Mouse (Mus musculus): ENCODE measurements around the gene Tnfrsf14. TPM values are rescaled to one million over a fixed set of nuclear protein-coding genes. Genes with fewer than 3 reads are reported as not detected.

Gene Tnfrsf14
- polyA plus RNA-seq, 1 experiment: 135 TPM

DNA sequence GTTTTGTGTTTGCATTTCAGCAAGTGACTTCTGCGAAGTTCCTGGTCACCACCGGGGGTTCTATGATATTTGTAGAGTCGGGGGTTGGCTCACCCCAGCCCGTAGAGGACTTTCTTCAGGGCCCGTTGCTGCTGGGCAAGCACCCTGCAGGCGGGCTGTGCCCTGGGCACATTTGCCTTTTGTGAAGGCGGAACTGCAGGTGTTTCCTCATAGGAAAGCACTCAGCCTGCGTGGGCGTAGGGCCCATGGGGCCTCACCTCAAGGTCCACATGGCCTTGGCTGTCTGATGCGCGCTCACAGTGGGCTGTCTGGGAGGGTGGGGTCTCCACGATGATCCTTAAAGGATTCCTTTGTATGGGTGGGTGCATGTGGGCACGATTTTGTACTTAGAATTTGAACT lies 33.5 kb upstream of the Tnfrsf14 start:
- H3K4me1 ChIP-seq (ENCODE audit: control insufficient read depth, insufficient read depth, low read length): peaks cover 12% of the 10 kb centered on the region
- no peak overlapping the region for H3K27ac ChIP-seq (ENCODE audit: insufficient read depth, low read depth, low read length)
- H3K4me3 ChIP-seq (ENCODE audit: insufficient read depth, low read length): no peak overlapping the region
- TF ChIP-seq POLR2A (IDR thresholded peaks at IDR 0.05; ENCODE audit: borderline replicate concordance, low read depth, low read length): no peak

GRCm38 (mm10) chr4:154961226-154961738 lies 32.9 kb upstream of the Tnfrsf14 start:
- TF ChIP-seq CTCF (IDR thresholded peaks at IDR 0.05; ENCODE audit: low read depth, low read length) (no peak), POLR2A (IDR thresholded peaks at IDR 0.05; ENCODE audit: borderline replicate concordance, low read depth, low read length) (no peak)
- Histone ChIP-seq H3K4me1 (ENCODE audit: control insufficient read depth, insufficient read depth, low read length) (peaks cover 12% of the 10 kb centered on the region), H3K27ac (ENCODE audit: insufficient read depth, low read depth, low read length) (no peak overlapping the region), H3K4me3 (ENCODE audit: insufficient read depth, low read length) (peak overlapping the region; percentile 43)

DNA sequence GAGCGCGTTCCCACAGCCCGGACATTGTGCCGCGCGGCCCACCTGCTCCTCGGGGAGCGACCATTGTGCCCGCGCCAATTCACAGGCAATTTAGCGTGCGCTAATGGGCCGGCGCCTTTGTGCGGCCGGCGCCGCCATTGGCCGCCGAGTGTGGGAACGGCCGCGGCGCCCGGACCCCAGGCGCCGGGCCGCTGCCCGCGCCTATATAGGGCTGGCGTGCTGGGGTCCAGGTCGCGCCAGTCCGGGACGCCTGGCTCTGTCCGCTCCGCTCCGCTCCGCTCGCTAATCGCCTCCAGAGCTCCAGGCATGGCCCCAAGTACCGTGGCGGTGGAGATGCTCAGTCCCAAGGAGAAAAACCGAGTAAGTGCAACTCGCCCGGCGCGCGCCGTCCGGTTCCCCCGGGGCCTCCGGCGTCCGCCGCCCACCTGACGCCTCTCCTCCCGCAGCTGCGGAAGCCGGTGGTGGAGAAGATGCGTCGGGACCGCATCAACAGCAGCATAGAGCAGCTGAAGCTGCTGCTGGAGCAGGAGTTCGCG lies 32.4 kb upstream of the Tnfrsf14 start, which contains the start of gene Hes5:
Gene Hes5 (plus strand): TSS at position 234 of the 536 bp plus-strand sequence.
- TF ChIP-seq CTCF (IDR thresholded peaks at IDR 0.05; ENCODE audit: low read depth, low read length): no peak
- no peak for TF ChIP-seq POLR2A (IDR thresholded peaks at IDR 0.05; ENCODE audit: borderline replicate concordance, low read depth, low read length)
- peak within 1 kb of the TSS; percentile 43 for H3K4me3 ChIP-seq (ENCODE audit: insufficient read depth, low read length)
- H3K27ac ChIP-seq (ENCODE audit: insufficient read depth, low read depth, low read length): no peak within 1 kb of the TSS
- H3K4me1 ChIP-seq (ENCODE audit: control insufficient read depth, insufficient read depth, low read length): peaks cover 7% of the 10 kb centered on the region

GRCm38 (mm10) chr4:154960021-154960689 lies 31.8 kb upstream of the Tnfrsf14 start:
- H3K27ac ChIP-seq (ENCODE audit: insufficient read depth, low read depth, low read length): no peak overlapping the region
- H3K4me3 ChIP-seq (ENCODE audit: insufficient read depth, low read length): peak overlapping the region; percentile 43; the same call in 1 of the 2 replicates
- peaks cover 1% of the 10 kb centered on the region; the same call in 1 of the 2 replicates for H3K4me1 ChIP-seq (ENCODE audit: control insufficient read depth, insufficient read depth, low read length)
- TF ChIP-seq CTCF (IDR thresholded peaks at IDR 0.05; ENCODE audit: low read depth, low read length) (no peak), POLR2A (IDR thresholded peaks at IDR 0.05; ENCODE audit: borderline replicate concordance, low read depth, low read length) (no peak)

- Histone ChIP-seq H3K4me3 (ENCODE audit: insufficient read depth, low read length) (no peak overlapping the region), H3K4me1 (ENCODE audit: control insufficient read depth, insufficient read depth, low read length) (no peaks in the 10 kb centered on the region), H3K27ac (ENCODE audit: insufficient read depth, low read depth, low read length) (no peak overlapping the region)
- TF ChIP-seq POLR2A (IDR thresholded peaks at IDR 0.05; ENCODE audit: borderline replicate concordance, low read depth, low read length) (no peak), CTCF (IDR thresholded peaks at IDR 0.05; ENCODE audit: low read depth, low read length) (no peak)
These were observed 30.3 kb upstream of the Tnfrsf14 start for GRCm38 (mm10) chr4:154958621-154959020.

- H3K4me1 ChIP-seq (ENCODE audit: control insufficient read depth, insufficient read depth, low read length): no peaks in the 10 kb centered on the region
- no peak for TF ChIP-seq POLR2A (IDR thresholded peaks at IDR 0.05; ENCODE audit: borderline replicate concordance, low read depth, low read length)
- no peak for TF ChIP-seq CTCF (IDR thresholded peaks at IDR 0.05; ENCODE audit: low read depth, low read length)
- H3K4me3 ChIP-seq (ENCODE audit: insufficient read depth, low read length): no peak overlapping the region
- H3K27ac ChIP-seq (ENCODE audit: insufficient read depth, low read depth, low read length): no peak overlapping the region
These were observed 29.8 kb upstream of the Tnfrsf14 start for GRCm38 (mm10) chr4:154958171-154958570.

DNA sequence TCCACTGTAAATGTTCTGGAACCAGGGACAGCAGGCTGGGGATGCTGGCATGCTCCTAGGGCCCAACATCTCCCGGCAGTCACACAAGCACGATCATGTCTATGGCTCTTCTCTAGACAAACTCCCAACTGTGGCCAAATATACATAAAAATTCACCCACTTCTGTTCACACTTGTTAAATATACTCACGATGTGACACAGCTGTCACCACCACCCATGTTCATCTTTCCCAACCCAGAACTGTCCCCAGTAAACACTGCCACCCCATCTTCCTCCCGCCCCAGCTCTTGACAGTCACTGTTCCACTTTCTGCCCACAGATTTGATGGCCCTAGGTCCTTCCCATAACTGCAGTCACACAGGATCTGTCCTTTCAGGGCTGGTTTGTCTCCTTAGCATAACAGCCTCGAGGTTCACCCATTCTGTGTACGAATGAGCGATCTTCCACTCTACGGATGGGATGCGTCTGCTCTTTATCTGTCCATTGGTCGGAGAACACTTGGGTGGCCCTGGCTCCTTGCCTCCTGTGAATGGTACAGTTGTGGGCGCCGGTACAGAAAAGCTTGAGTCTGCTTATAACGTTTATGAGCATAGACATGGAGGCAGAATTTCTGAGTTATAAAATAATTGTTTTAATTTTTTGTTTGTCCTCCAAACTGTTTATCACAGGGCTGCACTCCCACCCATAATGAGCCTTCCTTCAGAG lies 29.1 kb upstream of the Tnfrsf14 start:
- no peak overlapping the region for H3K4me3 ChIP-seq (ENCODE audit: insufficient read depth, low read length)
- no peak overlapping the region for H3K27ac ChIP-seq (ENCODE audit: insufficient read depth, low read depth, low read length)
- no peaks in the 10 kb centered on the region for H3K4me1 ChIP-seq (ENCODE audit: control insufficient read depth, insufficient read depth, low read length)
- TF ChIP-seq POLR2A (IDR thresholded peaks at IDR 0.05; ENCODE audit: borderline replicate concordance, low read depth, low read length): no peak
- no peak for TF ChIP-seq CTCF (IDR thresholded peaks at IDR 0.05; ENCODE audit: low read depth, low read length)

DNA sequence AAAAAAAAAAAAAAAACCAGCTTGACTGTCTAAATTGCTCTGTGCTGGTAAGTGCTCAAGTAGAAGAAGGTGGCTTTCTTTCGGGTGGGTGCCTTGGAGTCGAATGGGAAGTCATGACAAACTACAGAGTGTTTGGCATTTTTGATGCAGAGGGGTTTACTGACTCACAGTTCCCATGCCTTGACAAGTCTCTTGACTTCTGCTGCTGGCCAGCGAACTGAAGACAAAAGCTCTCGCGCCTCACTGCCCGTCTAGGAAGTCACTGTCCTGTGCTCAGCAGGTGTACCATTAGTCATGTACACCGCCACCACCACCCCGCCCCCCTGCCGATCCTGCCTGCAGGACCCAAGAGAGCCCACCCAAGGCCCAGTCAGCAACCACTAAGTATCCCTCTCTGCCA lies 28.2 kb upstream of the Tnfrsf14 start:
- H3K27ac ChIP-seq (ENCODE audit: insufficient read depth, low read depth, low read length): no peak overlapping the region
- TF ChIP-seq CTCF (IDR thresholded peaks at IDR 0.05; ENCODE audit: low read depth, low read length): no peak
- no peak for TF ChIP-seq POLR2A (IDR thresholded peaks at IDR 0.05; ENCODE audit: borderline replicate concordance, low read depth, low read length)
- H3K4me3 ChIP-seq (ENCODE audit: insufficient read depth, low read length): no peak overlapping the region
- H3K4me1 ChIP-seq (ENCODE audit: control insufficient read depth, insufficient read depth, low read length): no peaks in the 10 kb centered on the region

DNA sequence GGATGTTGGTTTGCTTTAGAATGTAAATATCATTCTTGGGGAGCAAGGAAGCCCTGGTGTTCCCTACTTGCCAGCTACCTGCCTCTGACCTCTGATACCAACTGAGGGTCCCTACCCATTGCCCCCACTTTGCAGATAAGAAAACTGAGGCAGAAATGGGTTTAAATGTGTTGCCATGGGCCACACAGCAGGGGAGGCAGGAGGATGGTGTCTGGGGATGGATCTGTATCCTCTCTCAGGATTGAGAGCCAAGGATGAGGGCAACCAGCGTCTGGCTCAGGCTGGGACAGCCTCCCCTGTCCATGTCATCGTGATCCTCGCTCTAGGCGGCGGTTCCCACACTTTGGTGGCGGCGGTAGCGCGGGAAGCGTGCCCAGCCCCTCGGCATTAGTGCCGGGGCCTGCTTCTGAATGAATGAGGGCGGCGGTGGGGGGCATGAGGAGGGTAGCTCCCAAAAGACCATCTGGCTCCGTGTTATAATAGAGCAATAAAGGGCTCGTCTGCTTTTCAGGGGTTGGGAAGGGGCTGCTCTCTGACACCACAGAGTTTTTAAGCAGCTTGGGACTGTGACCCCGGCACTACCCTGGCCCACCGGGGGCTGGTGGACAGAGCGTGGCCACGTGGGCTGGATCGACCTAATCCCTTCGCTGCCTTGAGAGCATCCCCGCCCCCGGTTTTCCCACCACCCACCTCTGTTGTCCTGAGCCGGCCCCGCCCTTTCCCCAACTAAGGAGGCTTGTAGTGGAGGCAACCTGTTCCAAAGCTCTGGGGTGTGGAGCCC lies 24.3 kb upstream of the Tnfrsf14 start:
- Histone ChIP-seq H3K27ac (ENCODE audit: insufficient read depth, low read depth, low read length) (no peak overlapping the region), H3K4me1 (ENCODE audit: control insufficient read depth, insufficient read depth, low read length) (no peaks in the 10 kb centered on the region), H3K4me3 (ENCODE audit: insufficient read depth, low read length) (no peak overlapping the region)
- TF ChIP-seq POLR2A (IDR thresholded peaks at IDR 0.05; ENCODE audit: borderline replicate concordance, low read depth, low read length) (no peak), CTCF (IDR thresholded peaks at IDR 0.05; ENCODE audit: low read depth, low read length) (no peak)

Measured in bone marrow macrophage, adult 2 months (primary cell).